Mouse (Mus musculus): ENCODE measurements around the gene Setd1a.
"Not testable (repeated sequence)": the region's sequence is repeated elsewhere in the genome, so short reads cannot be mapped to it uniquely, and the experiment has no call there.

Gene Setd1a

GRCm38 (mm10) chr7:127766851-127767609 lies 9.4 kb upstream of the Setd1a start:
- DNase-seq (ENCODE audit: low spot score), result no peak

- DNase-seq (ENCODE audit: low spot score), result no peak
Observed at GRCm38 (mm10) chr7:127767671-127768345, 8.7 kb upstream of the Setd1a start.

DNA sequence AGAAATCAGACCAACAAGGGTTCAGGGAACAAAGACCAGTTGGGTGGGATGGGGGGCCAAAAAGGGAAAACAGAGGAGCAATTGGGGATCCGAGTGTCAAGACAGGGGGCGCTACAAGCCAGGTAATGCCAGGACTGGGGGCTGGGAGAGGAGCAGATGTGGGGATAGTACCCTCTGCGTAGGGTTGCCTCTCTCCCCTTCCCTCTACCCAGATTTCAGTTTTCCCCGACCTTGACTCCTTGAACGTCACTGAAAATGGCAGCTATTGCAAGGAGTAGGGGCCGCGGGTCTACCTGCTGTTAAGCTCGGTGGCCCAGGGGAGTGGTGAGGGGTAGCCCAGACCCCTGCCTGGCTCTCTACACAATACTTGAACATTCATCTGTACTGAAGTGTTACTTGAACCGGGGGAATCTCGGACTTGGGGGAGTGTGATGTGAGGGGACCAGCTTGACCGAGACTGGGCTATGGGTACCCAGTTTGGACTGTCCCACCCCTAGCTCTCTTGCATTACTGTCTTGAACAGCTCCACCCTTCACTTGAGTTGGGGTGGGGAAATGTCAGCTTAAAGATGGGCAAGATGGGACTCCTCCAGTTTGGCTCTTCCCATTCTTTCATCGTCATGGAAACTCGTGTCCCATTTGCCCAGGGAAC lies 8.0 kb upstream of the Setd1a start:
- DNase-seq (ENCODE audit: low spot score), result no peak

GRCm38 (mm10) chr7:127768997-127769593 lies 7.4 kb upstream of the Setd1a start:
- peak; percentile 99 for DNase-seq (ENCODE audit: low spot score)

- DNase-seq (ENCODE audit: low spot score), result peak; percentile 91
Observed at GRCm38 (mm10) chr7:127769651-127770038, 6.8 kb upstream of the Setd1a start, which contains the start of gene Orai3. Gene Orai3, plus strand, starts transcription at chr7:127769815.

DNA sequence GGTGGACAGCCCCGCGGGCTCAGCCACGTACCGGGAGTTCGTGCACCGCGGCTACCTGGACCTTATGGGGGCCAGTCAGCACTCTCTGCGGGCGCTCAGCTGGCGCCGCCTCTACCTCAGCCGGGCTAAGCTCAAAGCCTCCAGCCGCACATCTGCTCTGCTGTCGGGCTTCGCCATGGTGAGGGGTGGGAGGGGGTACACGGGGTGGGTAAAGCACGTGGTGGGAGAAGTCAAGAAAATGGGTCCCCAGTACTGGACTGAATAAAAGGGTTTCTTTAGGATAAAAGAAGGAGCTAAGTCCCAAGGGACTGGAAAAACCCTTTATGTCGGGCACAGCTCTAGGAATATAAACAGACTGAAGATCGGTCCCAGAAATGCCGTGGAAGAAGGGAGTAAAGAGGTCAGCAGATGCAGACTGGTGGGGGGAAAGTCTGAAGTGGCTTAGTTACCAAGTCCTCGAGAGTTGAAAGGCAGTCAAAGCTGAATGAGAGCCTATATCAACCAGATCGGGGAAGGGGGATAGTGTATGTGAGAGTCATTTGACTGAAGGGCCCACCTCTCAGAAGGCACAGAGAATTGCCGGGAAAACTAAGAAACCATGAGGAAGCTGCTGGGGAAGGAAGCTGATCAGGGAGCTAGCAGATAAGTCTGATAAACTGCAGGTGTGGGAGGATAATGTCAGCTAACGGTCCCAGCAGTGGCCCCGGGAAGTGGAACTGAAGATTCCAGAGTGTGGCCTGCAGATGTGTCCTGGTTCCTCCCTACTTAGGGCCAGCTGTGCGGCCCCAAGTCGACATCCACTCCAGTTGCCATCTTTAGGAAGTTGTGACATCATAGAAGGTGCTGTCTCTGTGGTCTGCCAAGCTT lies 6.2 kb upstream of the Setd1a start:
- DNase-seq (ENCODE audit: low spot score), result peak; percentile 60

GRCm38 (mm10) chr7:127771262-127771661 lies 5.2 kb upstream of the Setd1a start:
- DNase-seq (ENCODE audit: low spot score), result no peak

GRCm38 (mm10) chr7:127772080-127772479 lies 4.4 kb upstream of the Setd1a start:
- no peak for DNase-seq (ENCODE audit: low spot score)

- no peak for DNase-seq (ENCODE audit: low spot score)
Observed at GRCm38 (mm10) chr7:127772557-127772956, 3.9 kb upstream of the Setd1a start.

GRCm38 (mm10) chr7:127773664-127774384 lies 2.6 kb upstream of the Setd1a start:
- peak; percentile 85 for DNase-seq (ENCODE audit: low spot score)

GRCm38 (mm10) chr7:127775837-127776236 lies 633 bp upstream of the Setd1a start:
- DNase-seq (ENCODE audit: low spot score), result not testable (repeated sequence)

- peak; percentile 98 for DNase-seq (ENCODE audit: low spot score)
Observed at GRCm38 (mm10) chr7:127776878-127777473, 506 bp downstream of the Setd1a start.

DNA sequence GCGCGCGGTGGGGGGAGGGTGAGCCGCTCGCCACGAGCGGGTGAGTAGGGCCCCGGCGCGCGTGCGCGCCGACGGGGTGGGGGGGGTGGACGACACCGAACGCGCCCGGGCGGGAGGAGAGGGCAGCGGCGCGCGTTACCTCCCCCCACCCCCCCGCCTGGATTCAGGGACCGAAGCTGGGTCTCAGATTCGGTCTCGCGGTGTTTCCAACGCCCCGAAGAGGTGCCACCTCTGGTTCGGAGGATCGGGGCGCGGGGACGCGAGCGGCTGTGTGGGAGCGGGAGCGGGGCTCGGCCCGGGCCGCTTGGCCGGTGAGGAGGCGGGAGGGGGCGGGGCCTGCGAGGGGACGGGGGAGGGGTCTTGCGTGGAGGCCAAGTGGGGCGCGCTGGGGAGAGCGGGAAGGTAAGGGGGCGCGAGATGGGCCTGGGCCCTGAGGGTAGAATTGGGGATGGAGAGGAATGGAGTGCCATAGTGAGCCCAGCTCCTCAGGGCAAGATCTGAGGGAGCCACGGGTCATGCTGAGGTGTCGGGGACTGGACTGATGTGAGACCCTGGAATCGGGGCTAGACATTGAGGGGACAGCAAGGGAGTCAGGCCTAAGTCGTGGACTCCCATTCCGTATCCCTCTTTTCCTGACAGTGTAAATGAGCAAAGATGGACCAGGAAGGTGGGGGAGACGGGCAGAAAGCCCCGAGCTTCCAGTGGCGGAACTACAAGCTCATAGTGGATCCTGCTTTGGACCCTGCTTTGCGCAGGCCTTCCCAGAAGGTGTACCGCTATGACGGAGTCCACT lies 1.2 kb downstream of the Setd1a start:
- DNase-seq (ENCODE audit: low spot score), result peak; percentile 81

DNA sequence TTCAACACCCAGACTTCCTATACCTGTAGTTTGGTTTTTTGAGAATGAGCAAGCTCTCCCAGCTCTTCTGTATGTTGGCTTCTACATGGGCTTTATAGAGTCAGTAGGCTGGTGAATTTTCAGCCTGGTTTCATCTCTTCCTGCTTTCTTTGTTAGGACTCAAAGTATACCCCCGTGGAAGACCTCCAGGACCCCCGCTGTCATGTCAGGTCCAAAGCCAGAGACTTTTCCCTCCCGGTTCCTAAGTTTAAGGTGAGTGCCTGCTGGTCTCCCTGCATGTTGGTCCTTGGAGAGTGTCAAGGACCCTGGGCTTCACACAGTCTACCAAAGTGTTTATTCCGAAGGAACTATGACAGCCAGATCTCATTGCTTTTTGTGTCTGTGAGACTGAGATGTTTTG lies 1.9 kb downstream of the Setd1a start:
- no peak for DNase-seq (ENCODE audit: low spot score)

GRCm38 (mm10) chr7:127785308-127785707 lies 8.8 kb downstream of the Setd1a start, which contains the start of gene Gm49388:
Gene Gm49388, plus strand, starts transcription at chr7:127785608.
- DNase-seq (ENCODE audit: low spot score), result no peak

GRCm38 (mm10) chr7:127797076-127797845 lies 20.8 kb downstream of the Setd1a start:
- DNase-seq (ENCODE audit: low spot score), result no peak

DNA sequence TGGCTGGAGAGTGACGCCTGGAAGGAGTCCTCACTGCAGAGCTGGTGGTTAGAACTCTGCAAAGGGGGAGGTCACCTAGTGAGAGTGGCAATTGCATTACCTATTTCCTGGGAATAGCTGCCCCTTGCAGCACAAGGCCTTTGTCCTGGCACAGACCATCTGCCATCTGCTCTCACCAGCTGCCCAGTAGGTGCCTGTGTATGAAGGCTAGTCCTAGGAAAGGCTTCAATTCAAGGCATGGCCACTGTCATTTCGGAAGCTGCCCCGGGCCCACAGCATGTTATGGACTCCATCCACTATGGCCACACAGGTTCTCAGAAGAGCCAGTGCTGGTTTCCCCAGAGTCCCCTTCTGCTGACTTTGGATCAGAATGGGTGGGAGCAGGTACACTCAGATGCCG lies 22.1 kb downstream of the Setd1a start:
- peak; percentile 46 for DNase-seq (ENCODE audit: low spot score)

DNA sequence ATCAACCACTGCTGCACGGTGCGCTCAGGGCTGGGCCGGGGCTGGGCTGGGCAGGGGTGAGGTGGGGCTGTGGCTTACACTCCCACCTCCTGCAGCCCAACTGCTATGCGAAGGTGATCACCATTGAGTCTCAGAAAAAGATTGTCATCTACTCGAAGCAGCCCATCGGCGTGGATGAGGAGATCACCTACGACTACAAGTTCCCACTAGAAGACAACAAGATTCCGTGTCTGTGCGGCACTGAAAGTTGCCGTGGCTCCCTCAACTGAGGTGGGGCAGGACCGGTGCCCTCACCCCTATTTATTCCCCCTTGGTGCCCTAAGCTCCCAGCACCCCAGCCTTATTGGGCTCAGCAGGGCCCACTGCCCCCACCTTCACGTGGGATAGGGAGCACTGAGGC lies 22.7 kb downstream of the Setd1a start:
- DNase-seq (ENCODE audit: low spot score), result no peak

GRCm38 (mm10) chr7:127799738-127800137 lies 23.3 kb downstream of the Setd1a start:
- DNase-seq (ENCODE audit: low spot score), result no peak
